Mouse (Mus musculus): ENCODE measurements at regions not wholly inside any gene's neighbourhood (a gene's known extent, or its start where the extent isn't known, plus 50 kb on each side); places are given as distances from the start of the nearest gene placed in this dataset.

DNA sequence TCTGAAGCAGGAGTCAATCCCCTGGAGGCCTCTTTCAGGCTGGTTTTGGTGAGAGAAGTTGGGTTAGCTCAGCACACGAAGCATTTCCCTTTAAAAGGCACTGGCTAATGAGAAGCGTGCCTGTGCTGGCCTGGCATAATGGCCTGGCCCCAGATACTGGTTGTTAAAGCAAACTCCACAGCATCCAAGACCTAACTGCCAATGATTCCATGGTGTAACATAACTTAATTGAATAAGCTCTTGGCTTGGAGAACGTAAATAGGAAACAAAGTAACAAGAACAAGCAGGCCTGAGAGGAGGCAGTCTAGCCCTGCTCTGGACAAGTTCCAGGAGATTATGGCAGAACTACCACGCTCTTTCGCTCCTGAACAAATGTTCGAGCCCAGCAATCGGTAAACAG lies 133.2 kb upstream of the Lrig3 start:
- Histone ChIP-seq H3K9me3 (no peaks in the 10 kb centered on the region), H3K4me2 (no peak overlapping the region), H3K27ac (peak overlapping the region; percentile 2; the same call in 1 of the 2 replicates), H3K9ac (replicated peaks) (no peak overlapping the region), H3K4me3 (replicated peaks) (no peak overlapping the region), H3K27me3 (no peaks in the 10 kb centered on the region), H3K4me1 (replicated peaks) (peaks cover 3% of the 10 kb centered on the region), H3K36me3 (no peaks in the 10 kb centered on the region)
- ATAC-seq (ENCODE audit: insufficient number of reproducible peaks, insufficient read depth, low FRiP score, low TSS enrichment, low read depth): no peak
- 51% methylated on average over 7 of the region's 7 CpGs for WGBS

GRCm38 (mm10) chr10:125833989-125834388 lies 132.0 kb upstream of the Lrig3 start:
- WGBS: 88% methylated on average over 4 of the region's 4 CpGs
- H3K36me3 ChIP-seq: no peaks in the 10 kb centered on the region
- peaks cover 11% of the 10 kb centered on the region for H3K4me1 ChIP-seq (replicated peaks)
- no peak overlapping the region for H3K27ac ChIP-seq
- H3K9ac ChIP-seq (replicated peaks): no peak overlapping the region
- no peaks in the 10 kb centered on the region for H3K27me3 ChIP-seq
- H3K4me2 ChIP-seq: no peak overlapping the region
- no peaks in the 10 kb centered on the region for H3K9me3 ChIP-seq
- ATAC-seq (ENCODE audit: insufficient number of reproducible peaks, insufficient read depth, low FRiP score, low TSS enrichment, low read depth): no peak
- H3K4me3 ChIP-seq (replicated peaks): no peak overlapping the region

DNA sequence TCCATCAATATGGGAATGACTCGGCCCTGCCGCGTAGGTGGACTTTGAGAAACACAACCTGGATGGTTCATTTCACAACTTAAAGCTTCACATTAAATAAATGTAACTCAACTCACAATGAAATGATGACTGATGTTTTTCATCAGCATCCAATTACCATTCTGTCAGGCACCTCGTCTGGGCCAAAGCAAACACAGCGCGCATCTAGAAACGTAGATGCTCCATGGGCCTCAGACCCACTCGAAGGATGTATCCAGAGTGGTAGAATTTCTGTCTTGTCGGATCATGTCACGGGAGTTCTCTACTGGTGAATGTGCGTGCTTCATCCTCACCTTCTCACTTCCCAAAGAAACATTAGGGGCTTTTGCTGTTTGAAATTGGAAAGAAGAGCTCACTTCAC lies 127.0 kb upstream of the Lrig3 start:
- H3K9ac ChIP-seq (replicated peaks): no peak overlapping the region
- H3K27ac ChIP-seq: no peak overlapping the region
- H3K9me3 ChIP-seq: no peaks in the 10 kb centered on the region
- H3K4me3 ChIP-seq (replicated peaks): no peak overlapping the region
- WGBS: 66% methylated on average over 11 of the region's 11 CpGs
- no peak for ATAC-seq (ENCODE audit: insufficient number of reproducible peaks, insufficient read depth, low FRiP score, low TSS enrichment, low read depth)
- H3K4me2 ChIP-seq: no peak overlapping the region
- H3K4me1 ChIP-seq (replicated peaks): peaks cover 20% of the 10 kb centered on the region
- H3K36me3 ChIP-seq: no peaks in the 10 kb centered on the region
- no peaks in the 10 kb centered on the region for H3K27me3 ChIP-seq

DNA sequence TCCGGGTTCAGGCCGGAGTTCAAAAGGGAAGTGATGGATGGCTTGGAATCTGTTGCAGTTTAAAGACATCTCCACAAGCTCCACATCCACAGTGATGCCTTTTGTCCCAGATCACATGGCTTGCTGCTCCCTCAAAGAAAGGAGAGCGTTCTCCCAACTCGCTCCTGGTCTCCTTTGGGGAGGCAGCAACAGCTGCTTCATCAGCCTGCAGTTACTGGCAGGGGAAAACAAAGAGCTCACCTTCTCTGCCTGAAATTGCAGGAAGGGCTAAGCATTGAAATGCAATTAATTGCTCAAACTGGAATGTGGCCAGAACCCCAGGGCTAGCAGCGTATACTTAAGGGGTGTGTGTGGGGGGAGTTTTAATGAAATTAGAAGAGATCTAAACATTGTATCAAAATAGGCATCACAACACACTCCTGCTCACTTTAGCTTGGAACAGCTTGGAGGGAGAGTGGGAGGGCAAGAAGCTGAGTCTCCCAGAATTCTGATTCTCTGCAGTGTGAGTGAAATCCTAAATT lies 126.3 kb upstream of the Lrig3 start:
- H3K4me1 ChIP-seq (replicated peaks): peaks cover 22% of the 10 kb centered on the region
- ATAC-seq (ENCODE audit: insufficient number of reproducible peaks, insufficient read depth, low FRiP score, low TSS enrichment, low read depth): no peak
- no peaks in the 10 kb centered on the region for H3K27me3 ChIP-seq
- no peak overlapping the region for H3K9ac ChIP-seq (replicated peaks)
- H3K4me2 ChIP-seq: no peak overlapping the region; the same call in 1 of the 2 replicates
- 15% methylated on average over 5 of the region's 5 CpGs for WGBS
- peak overlapping the region; percentile 72 for H3K27ac ChIP-seq
- no peaks in the 10 kb centered on the region for H3K9me3 ChIP-seq
- H3K36me3 ChIP-seq: no peaks in the 10 kb centered on the region
- no peak overlapping the region for H3K4me3 ChIP-seq (replicated peaks)

- no peak for ATAC-seq (ENCODE audit: insufficient number of reproducible peaks, insufficient read depth, low FRiP score, low TSS enrichment, low read depth)
- Histone ChIP-seq H3K9me3 (no peaks in the 10 kb centered on the region), H3K4me2 (no peak overlapping the region), H3K36me3 (no peaks in the 10 kb centered on the region), H3K4me1 (replicated peaks) (peaks cover 29% of the 10 kb centered on the region), H3K27me3 (no peaks in the 10 kb centered on the region), H3K9ac (replicated peaks) (no peak overlapping the region), H3K4me3 (replicated peaks) (no peak overlapping the region), H3K27ac (0 out of 2 replicates have a peak overlapping the region, but pooled peaks have one; percentile 72)
- WGBS: 100% methylated on average over 1 of the region's 1 CpGs
Measured at GRCm38 (mm10) chr10:125840388-125840787, 125.6 kb upstream of the Lrig3 start.

DNA sequence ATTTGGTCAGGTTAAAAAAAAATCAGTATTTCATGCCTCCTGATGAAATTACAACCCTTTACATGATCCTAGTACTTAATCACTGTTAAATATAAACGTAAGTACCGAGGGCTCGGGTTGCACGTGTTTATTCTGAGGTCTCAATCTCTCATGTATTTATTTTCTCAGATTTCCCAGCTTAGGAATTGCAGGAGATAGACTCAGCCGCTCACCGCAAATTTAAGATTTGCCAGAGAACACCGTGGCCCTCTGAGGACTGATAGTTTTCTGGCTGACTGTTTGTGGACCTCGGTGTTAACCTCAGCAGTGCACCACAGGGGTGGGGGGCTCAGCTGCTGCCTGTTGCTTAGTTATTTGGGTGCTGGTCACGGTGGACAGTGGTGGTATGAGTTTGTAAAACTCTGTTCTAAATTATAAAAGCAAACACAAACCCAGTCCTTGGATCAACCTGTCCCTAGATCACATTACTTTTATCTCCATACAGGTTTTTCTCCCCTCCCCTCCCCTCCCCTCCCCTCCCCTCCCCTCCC lies 121.6 kb upstream of the Lrig3 start:
- 51% methylated on average over 9 of the region's 9 CpGs for WGBS
- no peak for ATAC-seq (ENCODE audit: insufficient number of reproducible peaks, insufficient read depth, low FRiP score, low TSS enrichment, low read depth)
- Histone ChIP-seq H3K4me1 (replicated peaks) (peaks cover 28% of the 10 kb centered on the region), H3K36me3 (no peaks in the 10 kb centered on the region), H3K9ac (replicated peaks) (no peak overlapping the region), H3K27ac (no peak overlapping the region), H3K4me2 (no peak overlapping the region), H3K27me3 (no peaks in the 10 kb centered on the region), H3K9me3 (no peaks in the 10 kb centered on the region), H3K4me3 (replicated peaks) (no peak overlapping the region)

GRCm38 (mm10) chr10:125845014-125845514 lies 120.9 kb upstream of the Lrig3 start:
- Histone ChIP-seq H3K27me3 (no peaks in the 10 kb centered on the region), H3K4me3 (replicated peaks) (peak overlapping the region; percentile 17), H3K9me3 (no peaks in the 10 kb centered on the region), H3K36me3 (no peaks in the 10 kb centered on the region), H3K4me1 (replicated peaks) (peaks cover 23% of the 10 kb centered on the region), H3K4me2 (peak overlapping the region; percentile 53), H3K9ac (replicated peaks) (no peak overlapping the region), H3K27ac (peak overlapping the region; percentile 13; the same call in 1 of the 2 replicates)
- 6% methylated on average over 19 of the region's 19 CpGs for WGBS
- 0 out of 2 replicates have a peak, but pooled peaks have one; percentile 58 for ATAC-seq (ENCODE audit: insufficient number of reproducible peaks, insufficient read depth, low FRiP score, low TSS enrichment, low read depth)

DNA sequence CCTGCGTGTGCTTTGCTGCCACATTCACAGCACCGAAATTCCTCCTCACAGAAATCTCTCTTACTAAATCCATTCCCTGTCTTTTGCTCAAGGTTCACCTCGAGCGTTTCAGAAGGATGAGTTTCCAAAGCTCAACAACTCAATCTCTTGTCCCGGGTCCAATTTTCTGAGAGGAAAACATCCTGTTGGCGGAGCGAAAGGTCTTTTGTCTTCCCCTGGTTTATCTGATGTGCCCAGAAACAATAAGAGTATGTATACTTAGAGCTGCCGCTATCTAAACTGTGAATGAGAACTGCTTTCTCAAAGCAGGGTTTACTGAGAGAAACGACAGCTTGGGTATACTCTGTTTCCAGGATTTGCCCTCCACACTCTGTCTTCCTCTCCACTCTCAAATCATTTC lies 115.6 kb upstream of the Lrig3 start:
- 74% methylated on average over 9 of the region's 9 CpGs for WGBS

DNA sequence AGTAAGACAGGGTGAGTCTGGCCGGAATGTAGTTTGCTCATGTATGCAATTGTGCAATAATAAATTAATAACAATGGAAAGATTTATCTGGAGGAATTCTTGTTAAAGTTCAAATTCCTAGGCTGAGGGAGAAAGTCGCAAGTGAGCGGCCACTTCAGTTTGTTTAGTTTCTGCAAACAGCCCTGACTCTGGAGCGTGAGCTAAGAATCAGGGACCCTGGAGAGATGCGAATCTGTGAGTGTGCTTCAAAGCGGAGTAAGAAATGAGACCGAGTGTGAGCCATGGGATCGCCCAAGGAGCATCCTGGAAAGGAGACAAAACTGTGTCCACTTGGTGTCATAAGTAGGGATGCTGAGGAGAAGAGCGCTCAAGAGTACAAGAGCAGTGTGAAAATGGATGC lies 104.2 kb upstream of the Lrig3 start:
- Histone ChIP-seq H3K27me3 (no peaks in the 10 kb centered on the region; the same call in 1 of the 2 replicates), H3K4me2 (no peak overlapping the region), H3K27ac (no peak overlapping the region), H3K36me3 (no peaks in the 10 kb centered on the region), H3K9ac (replicated peaks) (no peak overlapping the region), H3K4me3 (replicated peaks) (no peak overlapping the region), H3K9me3 (no peaks in the 10 kb centered on the region), H3K4me1 (replicated peaks) (0 out of 2 replicates have a peak, but pooled peaks cover 4% of the 10 kb centered on the region)
- 85% methylated on average over 9 of the region's 9 CpGs for WGBS
- ATAC-seq (ENCODE audit: insufficient number of reproducible peaks, insufficient read depth, low FRiP score, low TSS enrichment, low read depth): no peak

More for the DNA sequence above, 115.6 kb upstream of the Lrig3 start:
- H3K36me3 ChIP-seq: no peaks in the 10 kb centered on the region
- no peak for ATAC-seq (ENCODE audit: insufficient number of reproducible peaks, insufficient read depth, low FRiP score, low TSS enrichment, low read depth)
- no peak overlapping the region for H3K4me2 ChIP-seq
- no peak overlapping the region for H3K4me3 ChIP-seq (replicated peaks)
- no peaks in the 10 kb centered on the region for H3K9me3 ChIP-seq
- no peaks in the 10 kb centered on the region for H3K27me3 ChIP-seq
- H3K4me1 ChIP-seq (replicated peaks): peaks cover 11% of the 10 kb centered on the region
- H3K27ac ChIP-seq: no peak overlapping the region
- H3K9ac ChIP-seq (replicated peaks): no peak overlapping the region

- no peak for ATAC-seq (ENCODE audit: insufficient number of reproducible peaks, insufficient read depth, low FRiP score, low TSS enrichment, low read depth)
- Histone ChIP-seq H3K4me3 (replicated peaks) (no peak overlapping the region), H3K4me1 (replicated peaks) (0 out of 2 replicates have a peak, but pooled peaks cover 4% of the 10 kb centered on the region), H3K4me2 (no peak overlapping the region), H3K36me3 (no peaks in the 10 kb centered on the region), H3K27ac (no peak overlapping the region), H3K27me3 (no peaks in the 10 kb centered on the region; the same call in 1 of the 2 replicates), H3K9me3 (no peaks in the 10 kb centered on the region), H3K9ac (replicated peaks) (no peak overlapping the region)
- WGBS: 73% methylated on average over 6 of the region's 6 CpGs
Measured at GRCm38 (mm10) chr10:125866346-125866745, 99.6 kb upstream of the Lrig3 start.

- Histone ChIP-seq H3K9ac (replicated peaks) (no peak overlapping the region), H3K36me3 (no peaks in the 10 kb centered on the region), H3K4me2 (no peak overlapping the region), H3K9me3 (0 out of 2 replicates have a peak, but pooled peaks cover 3% of the 10 kb centered on the region), H3K27ac (no peak overlapping the region), H3K4me3 (replicated peaks) (no peak overlapping the region), H3K27me3 (no peaks in the 10 kb centered on the region), H3K4me1 (replicated peaks) (0 out of 2 replicates have a peak, but pooled peaks cover 10% of the 10 kb centered on the region)
- 85% methylated on average over 3 of the region's 3 CpGs for WGBS
- no peak for ATAC-seq (ENCODE audit: insufficient number of reproducible peaks, insufficient read depth, low FRiP score, low TSS enrichment, low read depth)
Measured at GRCm38 (mm10) chr10:125884563-125884962, 81.4 kb upstream of the Lrig3 start.
